Mouse (Mus musculus): ENCODE measurements around the gene Tiam1.

- TF ChIP-seq CTCF (IDR thresholded peaks at IDR 0.05; ENCODE audit: borderline replicate concordance, control insufficient read depth, extremely low read depth, insufficient read depth, low read length, poor library complexity) (no peak), POLR2A (IDR thresholded peaks at IDR 0.05; ENCODE audit: control insufficient read depth, extremely low read depth, insufficient read depth, low read length, poor library complexity) (no peak)
These were observed 343.8 kb downstream of the Tiam1 start for GRCm38 (mm10) chr16:89799772-89800171.
